Mouse (Mus musculus) bone marrow macrophage, adult 2 months (primary cell): ENCODE measurements around the gene Gprc5b.

Experiments used
- CTCF ChIP-seq: IDR thresholded peaks from 2 replicates; pipeline ENCODE4 v1.5.1; 2012; ENCODE audit warnings: low read depth, mild to moderate bottlenecking, low read length, moderate library complexity
- POLR2A ChIP-seq: IDR thresholded peaks from 2 replicates; pipeline ENCODE4 v1.6.1; 2012; ENCODE audit warnings: mild to moderate bottlenecking, low read depth, low read length, borderline replicate concordance

DNA sequence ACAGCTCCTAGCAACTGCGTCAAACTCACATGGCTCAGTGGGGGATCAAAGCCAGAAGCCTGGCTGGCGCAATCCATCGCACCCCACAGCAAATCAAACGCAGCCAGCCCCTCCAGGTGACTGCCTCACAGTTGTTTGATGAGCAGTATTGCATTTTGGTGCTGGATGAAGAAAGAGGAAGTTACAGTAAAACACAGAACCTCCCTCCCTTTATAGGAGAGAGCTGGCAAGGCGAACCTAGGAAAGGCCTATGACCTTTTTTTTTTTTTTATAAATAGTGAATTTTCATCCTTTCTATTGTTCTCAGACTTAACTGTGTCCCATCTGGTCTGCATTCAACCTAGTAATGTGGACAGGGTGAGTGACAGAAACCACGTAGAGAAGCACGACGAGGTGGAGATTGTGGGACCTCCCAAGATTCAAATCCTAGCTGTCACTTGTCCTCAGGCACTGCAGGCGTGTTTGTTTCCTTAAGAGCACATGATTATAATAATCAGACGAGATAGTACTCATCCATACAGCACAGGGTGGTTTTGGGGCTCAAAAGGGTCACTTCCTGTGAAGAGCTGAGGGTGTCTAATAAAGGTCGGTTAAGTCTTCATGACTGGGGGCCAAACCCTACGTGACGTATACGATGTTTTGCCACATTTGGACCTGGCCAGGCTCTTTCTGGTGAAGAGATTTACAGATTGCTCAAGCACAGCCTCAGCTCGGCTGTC lies 39.4 kb upstream of the Gprc5b start:
- no peak for TF ChIP-seq CTCF
- no peak for TF ChIP-seq POLR2A
